Comparison of ENCODE assay signal across 10 mouse cellular contexts in the genomic region with DNA sequence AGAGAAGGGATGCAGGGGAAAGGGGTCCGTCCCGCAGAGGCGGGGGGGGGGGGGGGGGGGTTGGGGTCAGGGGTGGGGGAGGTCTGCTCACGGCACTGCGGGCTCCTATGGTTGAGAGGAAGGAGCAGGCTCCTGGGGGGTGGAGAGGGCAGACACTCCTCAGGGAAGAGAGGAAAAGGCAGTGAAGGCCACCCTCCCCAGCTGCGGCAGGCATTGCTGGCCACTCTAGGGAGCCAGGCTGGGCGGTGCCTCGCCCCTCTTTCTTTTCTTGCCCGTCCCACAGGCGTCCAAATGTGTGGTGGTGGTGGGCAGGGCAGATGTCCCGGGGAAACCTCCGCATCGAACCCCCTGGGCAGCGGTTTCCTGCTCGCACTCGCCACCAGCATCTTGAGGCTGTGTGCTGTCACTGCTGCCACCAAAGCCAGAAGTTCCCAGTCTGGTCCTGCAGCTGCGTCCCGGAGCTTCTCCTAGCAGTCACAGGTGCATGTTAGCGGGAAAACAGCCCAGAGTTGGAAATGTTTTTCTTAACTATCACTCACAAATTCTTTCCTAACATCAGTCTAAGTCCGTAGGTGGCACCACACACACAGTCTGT.
DNase-seq lines count a peak whose midpoint lies in the region; ATAC-seq lines count a peak whose summit lies in the region.
"Had no signal": no experiment of that assay in that cellular context is flagged by ENCODE, and none has a peak within 500 bp of the region (broad histone marks: within the 10 kb centered on the region; RNA-seq: fewer than 3 reads in every experiment).

No protein-coding gene starts in this region.

- H3K27me3 ChIP-seq in liver, embryonic 12.5 days (replicated peaks), result no peaks in the 10 kb centered on the region
- H3K27me3 ChIP-seq in limb, embryonic 13.5 days, result no peaks in the 10 kb centered on the region
- no peaks in the 10 kb centered on the region for H3K27me3 ChIP-seq in stomach, embryonic 15.5 days (replicated peaks)

- H3K4me1 ChIP-seq in liver, embryonic 12.5 days, result no peaks in the 10 kb centered on the region
- H3K4me1 ChIP-seq in limb, embryonic 13.5 days, result no peaks in the 10 kb centered on the region
- no peaks in the 10 kb centered on the region for H3K4me1 ChIP-seq in stomach, embryonic 15.5 days

- H3K4me3 ChIP-seq in liver, embryonic 12.5 days, result no peak overlapping the region
- 0 out of 2 replicates have a peak overlapping the region, but pooled peaks have one; percentile 11 for H3K4me3 ChIP-seq in limb, embryonic 13.5 days
- H3K4me3 ChIP-seq in stomach, embryonic 15.5 days (replicated peaks), result no peak overlapping the region
- H3K4me3 ChIP-seq: myocyte had no signal

- no peaks in the 10 kb centered on the region for H3K9me3 ChIP-seq in liver, embryonic 12.5 days (replicated peaks)
- H3K9me3 ChIP-seq in limb, embryonic 13.5 days, result no peaks in the 10 kb centered on the region
- H3K9me3 ChIP-seq in stomach, embryonic 15.5 days, result no peaks in the 10 kb centered on the region

- no peak for DNase-seq in cerebellum, adult 18-20 months
- no peak for DNase-seq in liver
- no peak for DNase-seq in T-cell, adult 2 months (ENCODE audit: low spot score)
- DNase-seq in adrenal gland, adult (ENCODE audit: inconsistent age in 2 of 2, low spot score in 1 of 2), result no peak
- DNase-seq: layer of hippocampus, adult 9-11 months had no signal

- H3K36me3 ChIP-seq in liver, embryonic 12.5 days, result no peaks in the 10 kb centered on the region
- no peaks in the 10 kb centered on the region for H3K36me3 ChIP-seq in limb, embryonic 13.5 days
- no peaks in the 10 kb centered on the region for H3K36me3 ChIP-seq in stomach, embryonic 15.5 days

- H3K4me2 ChIP-seq in liver, embryonic 12.5 days, result 0 out of 2 replicates have a peak overlapping the region, but pooled peaks have one; percentile 10
- peak overlapping the region; percentile 55 for H3K4me2 ChIP-seq in limb, embryonic 13.5 days (replicated peaks)
- peak overlapping the region; percentile 42 for H3K4me2 ChIP-seq in stomach, embryonic 15.5 days

- H3K9ac ChIP-seq in liver, embryonic 12.5 days, result no peak overlapping the region
- no peak overlapping the region for H3K9ac ChIP-seq in limb, embryonic 13.5 days
- H3K9ac ChIP-seq in stomach, embryonic 15.5 days, result no peak overlapping the region

- H3K27ac ChIP-seq in liver, embryonic 12.5 days, result no peak overlapping the region
- no peak overlapping the region for H3K27ac ChIP-seq in limb, embryonic 13.5 days
- no peak overlapping the region for H3K27ac ChIP-seq in stomach, embryonic 15.5 days

- WGBS in liver, embryonic 12.5 days (ENCODE audit: insufficient replicate concordance), result 14% methylated on average over 10 of the region's 20 CpGs
- 6% methylated on average over 15 of the region's 20 CpGs for WGBS in limb, embryonic 13.5 days
- 9% methylated on average over 14 of the region's 20 CpGs for WGBS in stomach, embryonic 15.5 days

- ATAC-seq in cerebellum, adult (ENCODE audit: insufficient number of reproducible peaks, low FRiP score, low TSS enrichment), result 0 out of 2 replicates have a peak, but pooled peaks have one; percentile 31
- ATAC-seq in liver, embryonic 12.5 days, result no peak
- no peak for ATAC-seq in limb, embryonic 13.5 days (ENCODE audit: low FRiP score, low read depth)
- no peak for ATAC-seq in stomach, embryonic 15.5 days (ENCODE audit: insufficient read depth, low FRiP score, low read depth)
